Mouse (Mus musculus) adrenal gland, postnatal 14 days (tissue): ENCODE measurements around the gene Pbsn. TPM values are rescaled to one million over a fixed set of nuclear protein-coding genes. Genes with fewer than 3 reads are reported as not detected.
A peak's percentile ranks its signal among the peaks of the same experiment; 100 is the strongest.
"Not testable (repeated sequence)": the region's sequence is repeated elsewhere in the genome, so short reads cannot be mapped to it uniquely, and the experiment has no call there.

Experiments
- DNase-seq: peaks from one replicate; pipeline ENCODE4 v3.0.0; 2021; ENCODE audit warnings: mixed read lengths
- long read RNA-seq, 2 experiments: library from polyadenylated mRNA; stranded (forward); transcript quantifications; one replicate each; pipeline ENCODE4 v2.0.0; 2021
- total RNA-seq: library from RNA; stranded (reverse); gene quantifications from 2 replicates; pipeline ENCODE4 v1.2.3, GENCODE M21; 2021

Gene Pbsn
- total RNA-seq = not detected in 2 replicates
- long read RNA-seq, experiment 1 = 0 reads
- long read RNA-seq, experiment 2 = 0 reads

DNA sequence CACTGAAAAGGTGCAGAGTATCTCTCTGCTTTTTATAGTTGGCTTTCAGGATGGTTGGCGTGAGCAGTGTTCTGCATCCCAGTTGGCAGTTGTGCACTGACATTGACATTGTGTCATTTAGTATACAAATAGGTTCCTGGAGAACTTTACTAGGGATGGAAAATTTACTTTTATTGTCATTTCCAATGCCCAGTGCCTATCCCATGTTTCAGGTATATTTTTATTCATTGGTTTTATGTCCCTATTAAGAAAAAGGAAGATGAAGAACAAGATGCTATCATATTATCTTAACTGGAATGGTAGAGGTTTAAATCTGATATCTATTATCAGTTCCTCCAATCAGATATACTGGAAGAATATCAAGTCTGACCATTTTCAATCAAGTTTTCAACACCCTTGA lies at the start of gene Pbsn:
Gene Pbsn, minus strand, starts transcription at position 101 of the 400 bp plus-strand sequence.
- DNase-seq = no peak

DNA sequence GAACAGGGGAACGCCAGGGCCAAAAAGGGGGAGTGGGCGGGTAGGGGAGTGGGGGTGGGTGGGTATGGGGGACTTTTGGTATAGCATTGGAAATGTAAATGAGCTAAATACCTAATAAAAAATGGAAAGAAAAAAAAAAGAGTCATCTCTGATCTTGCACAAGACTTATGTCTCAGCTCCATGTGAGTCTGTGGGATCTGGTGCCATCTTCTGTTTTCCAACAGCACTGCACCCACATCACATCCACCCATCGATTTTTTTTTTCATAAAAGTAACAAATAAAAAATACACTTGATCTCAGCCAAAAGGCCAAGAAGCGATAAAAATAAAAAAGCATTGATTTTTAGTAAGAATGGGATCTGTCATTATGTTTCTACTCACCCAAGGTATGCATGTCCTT lies 26.6 kb upstream of the Pbsn start:
- DNase-seq = not testable (repeated sequence)

DNA sequence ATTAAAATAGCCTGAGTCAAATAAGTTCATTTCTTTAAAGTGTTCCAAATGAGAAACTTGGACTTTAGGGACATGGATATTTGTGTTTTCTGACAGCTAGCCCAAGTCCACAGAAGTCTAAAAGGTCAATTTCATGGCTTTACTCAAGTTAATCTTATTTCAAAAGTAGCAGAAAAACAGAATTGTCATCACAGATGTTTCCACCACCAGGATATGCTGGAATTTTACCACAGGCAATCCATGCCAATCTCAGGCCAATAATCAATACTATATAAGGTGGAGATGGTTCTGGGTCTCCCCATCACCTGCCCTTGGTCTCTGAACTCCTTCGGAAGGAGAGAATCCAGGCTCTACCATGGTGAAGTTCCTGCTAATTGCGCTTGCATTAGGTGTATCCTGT lies 11.0 kb upstream of the Pbsn start, which contains the start of gene Gm14744:
Gene Gm14744, plus strand, starts transcription at position 301 of the 400 bp plus-strand sequence.
- not testable (repeated sequence) for DNase-seq

DNA sequence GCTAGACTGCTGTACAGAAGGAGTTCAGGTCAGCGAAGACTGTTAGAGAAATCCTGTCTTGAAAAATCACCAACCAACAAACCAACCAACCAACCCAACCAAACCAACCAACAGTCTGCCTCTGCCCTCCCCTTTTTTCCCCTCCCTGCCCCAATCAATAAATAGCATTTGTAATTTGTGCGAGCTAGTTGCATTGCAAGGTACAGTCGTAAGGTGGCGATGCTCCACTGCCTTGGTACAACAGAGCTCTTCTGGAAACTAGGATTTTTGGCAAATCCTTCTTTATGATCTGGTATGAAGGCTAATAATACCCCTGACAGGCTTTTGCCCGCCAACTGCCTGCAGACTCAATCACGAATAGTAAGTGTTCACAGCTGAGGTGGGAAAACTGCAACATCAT lies 41.4 kb downstream of the Pbsn start:
- DNase-seq = peak; percentile 7

DNA sequence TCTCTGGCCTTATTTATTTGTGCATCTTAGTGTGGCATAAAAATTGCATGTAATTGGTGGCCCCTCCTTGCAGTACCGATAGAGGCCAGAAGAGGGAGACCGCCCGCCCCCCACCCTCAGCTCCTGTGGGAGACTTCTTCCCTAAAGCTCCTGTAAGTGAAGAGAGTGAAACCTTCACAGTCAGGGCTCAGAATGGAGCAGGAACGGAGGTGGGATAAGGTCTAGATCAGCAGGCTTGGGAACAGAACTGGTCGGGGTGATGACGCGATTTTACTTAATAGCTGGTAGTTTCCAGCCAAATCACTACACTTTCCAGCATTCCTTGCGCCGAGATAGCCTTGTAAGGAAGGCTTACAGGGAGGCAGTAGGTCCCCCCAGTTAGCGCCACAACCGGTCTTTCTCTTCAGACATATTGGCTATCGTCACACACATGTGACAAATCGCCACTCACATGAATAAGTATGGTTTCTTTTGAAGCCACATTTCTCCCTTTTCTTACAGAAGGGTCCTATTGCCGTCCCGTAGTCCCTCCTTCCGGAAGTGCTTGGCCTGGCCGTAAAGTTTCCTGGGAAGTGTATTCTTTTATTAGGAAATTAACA lies 42.7 kb downstream of the Pbsn start:
- DNase-seq = peak; percentile 75

DNA sequence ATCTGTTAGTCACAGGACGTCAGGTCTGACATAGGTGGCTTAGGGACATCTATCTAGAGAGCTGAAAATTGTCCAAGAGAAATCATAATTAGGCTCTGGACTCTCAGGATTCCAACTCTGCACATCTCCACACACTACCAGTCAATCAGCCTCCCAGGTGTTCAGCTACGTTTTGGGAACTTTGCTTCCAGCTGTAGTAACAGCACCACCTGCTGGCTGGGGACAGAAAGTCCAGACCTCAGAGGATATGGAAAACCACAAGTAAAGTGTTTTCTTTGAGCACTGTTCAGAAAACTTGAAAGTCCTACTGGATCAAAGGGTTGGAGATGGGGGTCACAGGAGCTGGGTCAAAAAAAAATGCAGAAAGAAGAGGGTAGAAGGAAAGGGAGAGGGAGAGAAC lies 44.8 kb downstream of the Pbsn start:
- peak; percentile 60 for DNase-seq

DNA sequence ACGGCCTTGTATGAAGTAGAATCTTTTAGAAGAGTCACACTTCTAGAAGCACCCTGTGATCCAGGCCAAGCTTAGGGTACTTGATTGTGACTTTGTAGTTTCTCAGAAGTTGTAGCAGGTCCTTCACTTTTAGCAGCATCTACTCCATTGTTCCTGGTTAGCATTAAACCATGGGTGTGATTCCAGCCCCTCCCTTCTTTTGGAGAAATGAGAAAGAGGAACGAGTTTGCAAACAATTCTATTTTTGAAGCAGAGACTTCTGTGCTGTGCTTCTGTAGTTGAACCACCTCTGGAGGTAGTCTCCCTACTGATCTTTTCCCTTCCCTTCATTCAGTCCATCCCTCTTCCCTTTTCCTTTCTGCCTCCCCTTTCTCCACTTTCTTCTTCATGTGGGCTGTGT lies 51.1 kb downstream of the Pbsn start:
- no peak for DNase-seq

DNA sequence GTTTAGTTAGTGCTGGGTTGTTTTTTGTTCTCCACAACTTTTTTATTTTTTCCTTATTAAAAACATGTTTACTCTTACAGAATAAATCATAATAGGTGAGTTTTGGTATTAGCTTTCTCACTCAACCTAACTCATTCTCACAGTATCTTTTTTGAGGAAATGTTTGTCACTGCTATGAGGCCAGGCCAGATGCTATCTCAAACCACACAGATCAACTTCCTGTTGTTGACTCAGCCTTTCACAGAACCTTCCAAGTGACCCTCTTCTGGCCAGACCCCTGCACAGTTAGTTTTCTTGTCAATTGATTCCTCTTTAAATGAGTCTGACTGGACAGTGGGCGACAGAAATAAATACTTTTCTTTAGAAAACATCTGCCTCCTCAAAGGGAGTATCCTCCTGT lies 51.9 kb downstream of the Pbsn start:
- DNase-seq = no peak

DNA sequence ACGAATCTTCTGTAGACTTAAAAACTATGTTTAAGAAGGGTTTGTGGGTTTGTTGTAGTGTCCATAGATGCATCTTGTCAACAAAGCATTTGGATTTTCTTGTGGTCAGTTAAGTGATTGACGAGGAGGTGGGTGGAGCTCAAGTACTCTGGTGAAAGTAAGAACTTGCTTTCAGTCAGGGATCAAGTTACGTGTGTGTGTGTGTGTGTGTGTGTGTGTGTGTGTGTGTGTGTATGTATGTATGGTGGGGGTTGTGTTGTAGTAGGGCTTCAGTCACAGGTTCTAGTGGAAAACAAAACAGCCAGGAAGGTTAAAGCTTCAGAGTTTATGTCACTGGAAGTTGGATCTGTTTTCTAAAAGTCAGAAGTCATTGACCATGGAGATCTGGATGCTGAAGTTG lies 53.9 kb downstream of the Pbsn start:
- DNase-seq = no peak

DNA sequence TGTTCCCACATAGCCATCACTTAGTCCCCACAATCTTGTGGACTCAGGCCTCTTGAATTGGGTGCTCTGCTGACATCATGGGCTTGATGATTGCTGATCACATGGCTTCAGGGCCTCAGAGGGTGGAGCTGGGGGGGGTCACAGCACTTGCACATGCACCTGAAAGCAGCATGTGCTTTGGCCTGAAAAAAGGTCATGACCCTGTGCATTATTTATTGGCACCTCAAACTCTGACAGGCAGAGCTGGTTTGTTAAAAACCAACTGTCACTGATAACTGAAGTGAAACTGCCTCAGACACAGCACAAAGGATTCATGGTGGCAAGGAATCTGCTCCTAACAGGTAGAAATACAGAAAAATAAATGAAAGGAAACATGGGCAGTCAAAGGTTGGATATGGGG lies 55.6 kb downstream of the Pbsn start:
- no peak for DNase-seq

DNA sequence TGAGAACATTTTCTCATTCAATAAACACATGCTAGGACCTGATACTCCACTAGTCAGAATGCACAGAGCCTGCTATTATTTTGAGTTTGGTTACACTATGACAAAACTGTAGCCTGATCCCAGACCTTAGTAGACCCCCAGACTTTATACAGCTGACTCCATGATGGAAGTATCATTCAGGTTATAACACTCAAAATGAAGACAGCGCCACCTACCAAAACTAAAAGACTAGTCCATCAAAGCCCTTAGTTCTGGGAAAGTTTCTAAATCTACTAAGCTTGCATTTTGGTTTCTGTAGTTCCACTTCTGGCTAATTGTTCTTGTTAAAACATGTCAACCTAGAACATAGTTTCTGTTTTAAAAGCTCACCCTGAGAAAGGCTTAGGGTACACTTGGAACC lies 56.5 kb downstream of the Pbsn start:
- no peak for DNase-seq

DNA sequence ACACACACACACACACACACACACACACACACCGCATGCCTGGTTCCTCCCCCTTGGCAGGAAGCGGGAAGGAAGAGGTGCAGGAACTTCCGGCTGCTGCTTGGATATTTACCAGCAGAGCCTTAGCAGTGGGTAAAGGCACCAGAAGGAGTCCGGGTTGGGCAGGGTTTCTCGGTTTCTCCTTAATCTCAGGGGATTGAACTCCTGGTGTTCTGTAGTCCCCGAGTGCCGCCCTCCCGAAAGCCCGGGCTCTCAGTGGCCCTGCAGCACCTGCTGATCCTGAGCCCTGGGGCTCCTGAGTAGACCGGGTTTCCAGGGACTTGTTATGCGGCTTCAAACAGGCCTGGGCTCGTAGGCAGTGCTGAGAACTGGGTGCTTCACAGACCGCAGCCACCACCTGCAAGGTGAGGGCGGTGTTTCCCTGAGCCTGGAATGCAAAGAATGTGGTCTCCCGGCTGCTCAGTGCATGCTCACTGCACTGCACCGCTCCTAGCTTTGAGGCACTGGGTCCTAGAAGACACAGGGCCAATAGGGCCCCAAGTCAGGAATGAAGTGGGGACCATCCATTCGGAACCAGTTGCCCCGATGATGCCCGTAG lies 57.1 kb downstream of the Pbsn start, which contains the start of gene Prkx:
Gene Prkx, minus strand, starts transcription at position 41 of the 598 bp plus-strand sequence.
- DNase-seq = no peak

DNA sequence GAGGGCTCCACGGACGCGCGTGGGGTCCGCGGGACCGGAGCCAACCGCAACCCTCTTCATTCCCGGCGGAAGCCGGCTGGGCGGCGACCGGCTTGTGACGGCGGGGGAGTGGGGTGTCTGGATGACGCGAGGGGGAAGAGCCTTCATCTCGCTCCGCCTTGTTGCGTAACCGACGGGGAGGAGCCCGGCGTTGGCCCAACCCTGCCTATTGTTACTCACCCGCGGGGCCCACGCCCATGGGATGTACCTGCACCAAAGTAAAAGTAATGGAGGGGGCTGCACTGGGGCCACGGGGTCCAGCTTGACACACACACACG lies 57.6 kb downstream of the Pbsn start:
- peak; percentile 94 for DNase-seq

DNA sequence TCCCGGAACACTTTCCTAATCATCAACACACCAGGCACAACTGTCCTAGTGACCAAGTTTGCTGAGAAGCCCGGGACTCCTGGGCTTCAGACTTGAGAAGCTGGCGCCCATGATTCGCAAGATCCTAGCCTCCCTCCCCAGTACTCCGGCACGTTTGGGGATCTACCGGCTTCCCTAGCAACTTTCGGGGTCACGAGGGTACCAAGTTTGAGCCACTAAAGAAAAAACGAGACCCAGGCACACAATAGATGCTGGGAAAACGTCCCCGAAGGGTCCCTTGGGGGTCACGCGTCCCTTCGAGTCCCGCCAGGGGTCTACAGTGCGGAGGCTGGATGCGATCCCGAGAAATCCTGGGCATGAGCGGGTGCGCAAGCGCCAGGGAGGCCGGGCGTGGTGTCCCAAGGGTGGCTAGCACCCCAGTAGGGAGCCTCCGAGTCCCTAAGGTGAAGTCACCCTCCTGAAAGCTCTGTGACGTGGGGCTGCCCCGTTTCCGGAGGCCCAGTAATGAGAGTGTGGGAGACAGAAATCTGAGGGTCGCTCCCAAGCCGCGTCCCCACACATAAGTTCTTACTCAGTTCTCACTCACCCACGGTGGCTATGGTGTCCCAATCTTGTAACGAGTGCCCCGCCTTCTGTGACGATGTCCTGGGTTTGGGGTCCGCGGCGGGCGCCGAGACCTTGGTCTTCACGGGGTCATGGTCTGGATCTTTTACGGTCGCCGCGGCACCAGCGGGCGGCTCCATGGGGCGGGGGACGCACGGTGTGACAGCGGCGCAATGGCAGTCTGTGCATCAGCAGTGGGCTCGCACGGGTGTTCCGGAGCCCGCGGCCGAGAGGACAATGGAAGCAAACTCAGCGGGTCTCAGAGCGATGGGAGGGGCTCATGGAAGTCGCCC lies 58.2 kb downstream of the Pbsn start:
- peak; percentile 36 for DNase-seq

DNA sequence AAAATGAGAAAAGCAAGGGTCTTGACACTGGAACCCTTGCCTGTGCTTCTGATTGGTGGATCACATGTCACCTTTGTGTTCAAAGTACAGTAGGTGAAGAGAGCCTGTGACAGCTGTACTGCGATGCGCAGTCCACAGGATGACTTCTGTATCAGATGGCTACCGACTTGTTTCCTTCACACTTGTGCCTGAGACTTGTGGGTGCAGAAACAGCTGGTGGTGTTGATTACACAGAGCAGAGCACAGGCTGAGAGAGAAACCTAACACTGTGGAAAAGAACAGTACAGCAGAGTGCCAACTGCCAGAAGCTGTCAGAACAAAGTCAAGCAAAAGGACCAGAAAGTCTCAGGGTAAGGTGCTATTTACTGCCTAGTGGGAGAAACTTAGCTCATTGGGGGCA lies 64.7 kb downstream of the Pbsn start:
- DNase-seq = no peak

Other genes starting within 250 kb of the Pbsn start
- 17.0 and 17.6 TPM in 2 replicates for gene Prkx, start 57.3 kb downstream of the Pbsn start, total RNA-seq
- not detected in 2 replicates for gene Gm14744, start 11.1 kb upstream of the Pbsn start, total RNA-seq
- not detected in 2 replicates for gene 5430402E10Rik, start 71.4 kb upstream of the Pbsn start, total RNA-seq
- not detected in 2 replicates for gene Obp1a, start 237.8 kb upstream of the Pbsn start, total RNA-seq